Mouse (Mus musculus) megakaryocyte, adult 5-6 weeks (primary cell): Measurements from ENCODE around the gene Wnt10a. TPM values are rescaled to one million over a fixed set of nuclear protein-coding genes. Genes with fewer than 3 reads are reported as not detected.
A peak's percentile ranks its signal among the peaks of the same experiment; 100 is the strongest.

Experiments
- ATAC-seq: 2 replicates; pipeline ENCODE4 v1.8.0; 2016; ENCODE audit warnings: mild to moderate bottlenecking, inconsistent platforms; ENCODE audit not compliant: poor library complexity, severe bottlenecking
- total RNA-seq, 2 experiments: library from RNA; stranded (forward) in 1 of 2; stranded (reverse) in 1 of 2; fragments of 153-499, 151-499 nt in 1 of 2; fragments of 221-1000, 200-1000 nt in 1 of 2; gene quantifications; 2 replicates each; pipeline versions ENCODE4 v1.2.3 to v1.2.4; 2015 to 2017

Gene Wnt10a
- total RNA-seq (2015) (not detected in 2 replicates), total RNA-seq (2017) (not detected in 2 replicates)

DNA sequence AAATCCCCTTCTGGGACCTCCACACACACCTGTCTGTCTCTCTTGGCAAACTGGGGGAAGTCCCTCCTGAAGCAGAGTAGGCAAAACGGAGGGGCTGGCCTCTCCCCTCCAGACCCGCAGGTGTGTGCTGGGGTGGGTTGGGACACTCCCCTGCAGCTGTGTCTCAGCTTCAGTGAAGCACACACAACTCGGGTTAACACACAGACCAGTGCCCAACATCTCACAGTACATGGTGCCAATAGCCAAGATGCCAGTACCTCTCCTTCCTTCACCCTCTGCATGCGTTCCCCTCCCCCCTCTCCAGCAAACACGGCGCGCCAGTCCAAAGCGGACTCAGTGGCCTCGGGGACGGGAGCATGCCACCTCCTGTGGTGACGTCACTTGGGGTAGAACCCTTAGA is at the start of gene Wnt10a:
Gene Wnt10a, plus strand, starts transcription at position 268 of the 400 bp plus-strand sequence.
- no peak for ATAC-seq

- no peak for ATAC-seq
Measured at GRCm38 (mm10) chr1:74747335-74747734, 44.0 kb upstream of the Wnt10a start.

GRCm38 (mm10) chr1:74748643-74749271 is 42.6 kb upstream of the Wnt10a start, which contains the start of gene Prkag3:
Gene Prkag3, minus strand, starts transcription at chr1:74749221.
- ATAC-seq: peak; percentile 62

- ATAC-seq: no peak
Measured at GRCm38 (mm10) chr1:74749301-74749700, 42.0 kb upstream of the Wnt10a start.

GRCm38 (mm10) chr1:74750683-74751082 is 40.6 kb upstream of the Wnt10a start:
- ATAC-seq: no peak

DNA sequence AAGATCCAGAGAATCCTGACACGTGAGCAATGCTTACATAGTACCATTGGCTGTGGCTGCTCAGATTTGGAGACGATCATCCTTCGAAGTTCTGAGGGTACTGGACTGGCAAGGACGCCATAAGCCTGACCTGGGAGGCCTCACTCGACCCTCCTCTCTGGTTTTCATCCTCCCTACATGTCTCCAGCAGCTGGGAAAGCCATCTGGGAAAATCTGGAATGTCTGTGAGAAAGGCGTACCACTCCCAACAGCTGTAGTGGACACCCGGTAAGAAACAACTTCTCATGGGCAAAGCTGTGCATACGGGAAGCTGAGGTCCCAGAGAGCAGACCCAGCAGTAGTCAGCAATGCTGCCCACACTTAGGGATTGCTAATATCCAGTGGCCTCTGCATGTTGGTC is 39.2 kb upstream of the Wnt10a start:
- ATAC-seq: no peak

DNA sequence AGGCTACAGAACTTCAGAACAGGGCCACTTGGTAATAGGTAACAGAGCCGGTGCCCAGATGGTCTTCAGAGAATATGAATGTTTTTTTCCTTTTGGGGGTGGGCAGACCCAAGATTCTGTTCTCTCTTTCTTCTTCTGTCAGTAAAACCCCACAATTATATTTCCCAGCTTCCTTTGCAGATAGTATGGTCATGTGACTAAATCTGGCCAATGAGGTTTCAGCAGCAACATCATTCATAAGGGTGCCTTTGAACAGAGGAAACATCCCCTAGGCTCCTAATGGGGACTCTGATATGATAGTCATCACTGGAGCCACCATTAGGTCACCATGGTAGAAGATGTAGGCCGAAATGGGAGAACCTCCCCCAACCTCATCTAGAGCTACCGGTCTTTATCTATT is 38.5 kb upstream of the Wnt10a start:
- no peak for ATAC-seq

DNA sequence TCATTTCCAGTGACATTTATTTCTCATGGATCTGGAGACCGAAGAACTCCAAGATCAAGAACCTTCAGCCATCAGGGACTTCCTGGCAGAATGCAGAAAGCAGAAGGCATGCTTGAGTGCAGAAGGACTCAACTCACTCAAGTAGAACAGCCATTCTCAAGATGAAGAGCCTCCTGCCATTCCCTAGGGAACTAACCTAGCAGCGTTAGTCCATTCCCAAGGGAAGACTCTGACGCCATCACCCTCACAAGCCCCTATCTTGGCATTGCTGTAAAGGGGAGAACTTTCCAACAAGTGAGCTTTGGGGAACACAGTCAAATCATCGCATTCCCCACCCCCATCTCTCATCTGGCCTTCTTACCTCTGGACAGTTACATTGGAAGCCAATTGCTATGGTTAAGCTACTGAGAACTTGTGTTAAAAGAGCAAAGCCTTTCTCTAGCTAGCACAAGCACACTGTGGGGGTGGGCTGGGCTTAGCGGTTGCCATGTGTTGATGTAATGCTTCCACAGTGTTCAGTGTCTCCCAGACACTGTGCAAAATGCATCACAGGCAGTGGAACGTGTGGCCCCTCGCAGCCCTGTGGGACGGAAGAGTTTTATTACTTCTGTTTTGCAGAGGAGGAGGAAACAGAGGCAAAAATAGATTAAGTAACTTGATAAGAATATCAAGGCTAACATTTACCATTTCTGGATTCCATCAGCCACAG is 37.9 kb upstream of the Wnt10a start:
- ATAC-seq: no peak

DNA sequence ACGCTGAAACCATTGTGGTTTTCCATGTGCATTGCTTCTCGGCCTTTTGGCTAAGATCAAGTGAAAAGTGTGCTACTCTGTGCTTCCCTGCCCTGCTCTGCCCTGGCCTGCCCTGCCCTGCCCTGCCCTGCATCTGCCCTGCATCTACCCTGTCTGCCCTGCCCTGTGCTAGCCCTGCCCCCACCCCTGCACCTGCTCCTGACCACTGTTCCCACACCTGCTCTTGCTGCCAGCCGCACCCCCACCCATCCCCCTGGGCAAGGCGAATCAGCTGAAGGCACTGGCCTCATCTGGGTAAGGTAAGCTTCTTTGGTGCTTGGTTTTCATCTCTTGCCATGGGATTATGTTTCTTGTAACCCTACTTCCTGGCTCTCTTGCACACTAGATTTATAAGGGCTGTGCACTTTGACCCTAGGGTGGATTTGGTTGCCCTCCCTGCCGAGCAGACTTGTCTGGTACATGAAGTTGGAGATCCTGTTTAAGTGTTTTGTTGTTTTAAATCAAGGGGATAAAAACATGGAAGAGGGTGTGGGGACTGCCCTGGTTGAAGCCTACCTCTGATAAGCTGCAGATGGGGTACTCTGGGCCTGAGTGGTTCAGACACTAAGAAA is 37.0 kb upstream of the Wnt10a start:
- no peak for ATAC-seq

DNA sequence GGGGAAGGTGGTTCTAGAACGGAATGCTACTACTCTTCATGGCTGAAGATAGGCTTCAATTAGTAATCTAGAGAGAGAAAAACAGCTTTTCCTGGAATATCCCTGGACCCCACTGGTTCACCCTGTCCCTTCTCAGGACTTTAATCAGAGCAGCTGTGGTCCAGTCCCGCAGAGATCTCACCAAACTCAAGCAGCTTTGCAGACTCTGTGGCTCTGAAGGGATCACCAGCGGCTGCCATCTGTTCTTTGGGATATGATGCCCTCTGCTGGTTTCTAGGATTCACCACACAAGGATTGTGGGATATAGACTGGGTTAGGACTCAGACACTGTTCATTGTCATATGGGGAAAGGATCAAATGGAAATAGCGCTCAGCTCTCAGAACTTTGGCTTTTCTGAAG is 31.5 kb upstream of the Wnt10a start:
- ATAC-seq: no peak

DNA sequence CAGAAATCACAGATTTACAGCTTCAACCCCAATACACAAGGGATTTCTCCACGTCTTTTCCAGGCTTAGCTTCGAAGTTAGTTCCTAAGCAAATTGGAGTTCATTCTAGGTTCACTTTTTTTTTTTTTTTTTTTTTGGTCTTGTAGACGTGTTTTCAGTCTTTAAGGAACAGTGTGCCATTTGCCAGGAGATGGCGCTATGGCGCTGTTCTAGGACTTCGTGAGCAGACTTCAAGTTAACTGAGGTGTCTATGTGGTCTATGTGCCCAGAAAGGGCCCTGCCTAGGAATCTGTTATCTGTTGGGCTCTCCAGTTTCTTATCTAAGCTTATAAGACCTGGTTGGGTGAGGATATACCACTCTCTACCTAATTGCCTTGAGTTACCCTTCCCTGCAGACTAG is 28.2 kb upstream of the Wnt10a start:
- ATAC-seq: peak; percentile 62; the same call in 1 of the 2 replicates

- no peak for ATAC-seq
Measured at GRCm38 (mm10) chr1:74770727-74771466, 20.4 kb upstream of the Wnt10a start.

- ATAC-seq: no peak
Measured at GRCm38 (mm10) chr1:74771467-74771844, 19.9 kb upstream of the Wnt10a start.

DNA sequence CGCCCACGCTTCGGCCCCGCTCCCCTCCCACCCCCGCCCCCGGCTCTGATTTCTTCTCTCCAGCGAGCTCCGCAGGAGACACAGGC is 19.6 kb upstream of the Wnt10a start, which contains the start of gene Wnt6:
Gene Wnt6, plus strand, starts transcription at position 48 of the 86 bp plus-strand sequence.
- ATAC-seq: no peak

GRCm38 (mm10) chr1:74771931-74772620 is 19.2 kb upstream of the Wnt10a start:
- ATAC-seq: no peak

DNA sequence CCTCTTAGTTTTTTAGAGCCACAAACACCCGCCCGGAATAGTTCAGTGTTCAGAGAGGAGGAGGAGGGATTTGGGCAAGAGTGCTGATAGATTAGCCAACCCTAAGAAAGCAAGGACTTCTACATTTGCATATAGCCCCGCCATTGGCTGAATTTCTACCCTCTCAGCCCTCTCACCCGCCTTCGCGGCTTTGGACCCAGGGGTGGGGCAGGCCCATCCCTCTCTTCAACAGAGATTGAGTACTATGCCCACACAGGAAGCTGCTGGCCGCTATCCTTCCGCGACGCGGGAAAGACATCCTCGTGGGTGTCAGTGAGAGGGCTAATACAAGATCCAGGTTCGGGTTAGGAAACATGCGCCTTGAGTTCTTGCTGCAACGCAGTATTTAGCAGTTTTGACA is 18.2 kb upstream of the Wnt10a start:
- ATAC-seq: peak; percentile 93

GRCm38 (mm10) chr1:74774062-74774461 is 17.3 kb upstream of the Wnt10a start:
- ATAC-seq: no peak

- ATAC-seq: no peak
Measured at GRCm38 (mm10) chr1:74775816-74776215, 15.5 kb upstream of the Wnt10a start.

GRCm38 (mm10) chr1:74778934-74779486 is 12.3 kb upstream of the Wnt10a start:
- ATAC-seq: no peak

DNA sequence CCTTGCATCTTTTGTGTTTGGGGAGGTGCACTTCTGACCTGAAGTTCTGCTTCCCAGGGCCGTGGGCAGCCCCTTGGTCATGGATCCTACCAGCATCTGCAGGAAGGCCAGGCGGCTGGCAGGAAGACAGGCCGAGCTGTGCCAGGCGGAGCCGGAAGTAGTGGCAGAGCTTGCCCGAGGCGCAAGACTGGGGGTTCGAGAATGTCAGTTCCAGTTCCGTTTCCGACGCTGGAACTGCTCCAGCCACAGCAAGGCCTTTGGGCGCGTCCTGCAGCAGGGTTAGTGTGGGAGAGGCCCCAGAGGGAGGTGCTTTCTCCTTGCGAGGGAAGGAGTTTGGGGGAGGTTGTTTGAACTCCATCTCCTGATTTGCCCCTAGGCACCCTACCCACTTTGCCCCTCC is 9.3 kb upstream of the Wnt10a start:
- peak; percentile 85 for ATAC-seq

- ATAC-seq: no peak
Measured at GRCm38 (mm10) chr1:74783554-74783953, 7.8 kb upstream of the Wnt10a start.
